Mouse (Mus musculus) adrenal gland, postnatal 10 days (tissue): ENCODE data around the gene Syt8. TPM values are rescaled to one million over a fixed set of nuclear protein-coding genes. Genes with fewer than 3 reads are reported as not detected.

ENCODE experiments used
- DNase-seq: peaks from one replicate; pipeline ENCODE4 v3.0.0; 2021; ENCODE audit warnings: mixed read lengths
- total RNA-seq, 2 experiments: library from RNA; stranded (reverse); gene quantifications; 2 replicates each; pipeline ENCODE4 v1.2.3; 2021

Syt8 gene
- total RNA-seq, 2 experiments from 2014 or later, result not detected

DNA sequence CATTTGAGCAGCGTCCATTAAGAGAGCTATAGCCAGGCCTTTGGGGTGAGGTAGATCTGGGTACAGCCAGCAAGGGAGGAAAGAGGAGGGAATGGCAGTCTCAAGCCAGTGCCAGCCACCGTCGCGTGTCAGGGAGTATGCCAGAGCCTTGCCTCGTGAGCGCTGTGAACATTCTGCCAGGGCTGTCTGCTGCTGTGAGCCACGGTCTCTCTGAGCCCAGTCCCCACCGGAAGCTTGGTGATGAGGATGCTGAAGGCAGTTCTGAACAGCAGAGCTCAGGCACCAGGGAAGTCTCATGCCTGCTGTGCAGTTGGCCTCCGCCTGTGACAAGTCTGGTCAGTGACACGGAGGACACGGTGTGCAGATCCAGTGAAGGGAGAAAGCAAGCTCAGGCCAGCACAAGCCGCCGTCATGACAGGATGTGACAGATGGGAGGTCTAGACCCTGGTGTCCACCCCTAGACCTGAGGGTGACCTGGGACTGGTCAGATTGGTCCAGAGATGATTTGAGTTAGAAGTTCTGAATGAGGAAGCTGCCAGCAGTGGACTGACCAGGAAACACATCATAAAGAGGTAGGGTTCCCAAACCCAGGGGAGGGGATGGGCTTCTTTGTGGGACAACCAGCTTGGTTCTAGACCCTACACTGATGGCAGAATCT lies 42.3 kb downstream of the Syt8 start:
- no peak for DNase-seq

DNA sequence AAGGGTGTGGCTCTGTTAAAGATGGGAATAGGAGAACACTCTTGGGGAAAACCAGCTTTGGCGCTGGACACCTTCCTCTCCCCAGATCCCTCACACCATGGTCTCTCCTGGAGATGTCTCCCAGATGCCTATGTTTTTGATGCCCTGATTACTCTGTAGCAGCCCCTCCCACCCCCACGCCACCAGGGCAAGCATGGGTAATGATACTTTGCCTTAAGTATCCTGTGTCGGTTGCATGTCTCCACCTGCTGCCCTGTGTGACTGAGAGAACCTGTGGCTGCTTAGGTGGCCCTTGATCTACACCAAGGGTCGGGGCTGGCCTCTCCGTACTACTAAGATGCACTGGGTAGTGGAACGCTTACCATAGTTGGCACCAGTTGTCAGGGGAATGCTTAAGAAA lies 43.4 kb downstream of the Syt8 start:
- no peak for DNase-seq

DNA sequence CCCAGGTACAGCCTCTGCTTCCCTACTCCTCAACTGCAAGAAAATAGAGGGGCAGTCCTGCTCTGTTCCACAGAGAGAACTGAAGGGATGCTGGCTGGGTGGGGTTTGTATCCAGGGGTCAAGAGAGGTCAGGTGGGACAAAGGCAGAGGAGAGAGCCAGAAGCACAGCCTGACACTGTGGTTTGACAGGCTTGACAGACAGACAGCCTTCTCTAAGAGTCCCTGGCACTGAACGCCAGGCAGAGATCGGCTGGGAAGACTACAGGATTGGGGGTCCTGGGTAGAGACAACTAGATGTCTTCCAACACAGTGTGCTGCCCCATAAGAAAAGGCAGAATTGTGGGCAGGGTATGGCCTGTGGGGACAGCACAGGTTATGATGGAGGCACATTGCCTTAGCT lies 43.9 kb downstream of the Syt8 start:
- no peak for DNase-seq

DNA sequence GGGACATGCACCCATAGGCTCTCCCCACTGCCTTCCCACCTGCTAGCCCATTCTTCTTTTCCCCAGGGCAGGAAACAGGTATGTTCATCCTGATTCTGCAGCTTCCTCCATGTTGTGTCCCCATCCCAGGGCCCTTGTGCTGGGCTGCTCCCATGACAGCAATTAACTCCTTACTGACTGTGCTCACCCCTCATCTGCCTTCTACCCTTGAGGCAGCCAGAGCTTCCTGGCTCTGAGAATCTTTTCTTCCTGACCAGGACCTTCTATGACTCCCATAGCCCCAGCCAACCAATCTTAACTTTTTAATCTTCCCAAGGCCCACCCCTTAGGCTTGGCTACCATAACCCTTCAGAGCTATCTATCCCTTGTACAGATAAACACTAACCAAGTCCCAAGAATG lies 44.7 kb downstream of the Syt8 start:
- no peak for DNase-seq

DNA sequence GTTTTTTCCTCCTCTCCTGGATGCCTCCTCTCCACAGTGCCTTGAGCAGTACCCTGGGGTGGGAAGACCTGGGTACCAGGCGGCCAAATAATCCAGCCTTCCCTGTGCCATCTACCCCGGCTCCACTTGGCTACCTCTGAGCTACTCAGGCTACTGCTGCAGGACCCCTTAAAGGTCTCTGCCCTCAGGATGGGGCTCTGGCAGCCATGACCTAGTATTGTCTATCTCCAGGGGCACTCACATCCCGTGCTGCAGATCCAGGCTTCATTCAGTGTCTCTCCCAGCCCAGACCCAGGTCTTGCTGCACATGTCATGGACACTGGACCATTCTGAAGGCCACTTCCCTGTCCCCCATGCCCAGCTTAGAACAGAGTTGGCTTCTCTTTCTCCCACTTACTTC lies 45.2 kb downstream of the Syt8 start:
- DNase-seq, result no peak

DNA sequence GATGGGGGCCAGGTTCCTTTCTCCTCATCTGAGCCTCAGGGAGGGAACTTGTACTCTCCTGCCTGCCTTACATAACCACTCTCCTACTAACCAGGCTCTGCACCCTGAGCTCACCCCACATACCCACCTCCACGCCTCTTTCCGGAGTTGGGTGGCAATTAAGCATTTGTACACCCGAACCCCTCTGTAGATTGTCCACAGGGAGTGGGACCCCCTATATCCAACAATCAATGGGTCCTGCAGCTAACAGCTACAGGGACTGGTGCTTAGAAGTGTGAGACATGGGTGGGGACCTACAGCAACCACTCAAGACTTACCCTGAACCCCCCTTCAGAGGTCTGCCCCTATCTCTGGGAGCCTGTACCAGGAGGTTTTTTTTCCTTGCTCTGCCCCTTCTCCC lies 46.0 kb downstream of the Syt8 start:
- DNase-seq, result no peak

DNA sequence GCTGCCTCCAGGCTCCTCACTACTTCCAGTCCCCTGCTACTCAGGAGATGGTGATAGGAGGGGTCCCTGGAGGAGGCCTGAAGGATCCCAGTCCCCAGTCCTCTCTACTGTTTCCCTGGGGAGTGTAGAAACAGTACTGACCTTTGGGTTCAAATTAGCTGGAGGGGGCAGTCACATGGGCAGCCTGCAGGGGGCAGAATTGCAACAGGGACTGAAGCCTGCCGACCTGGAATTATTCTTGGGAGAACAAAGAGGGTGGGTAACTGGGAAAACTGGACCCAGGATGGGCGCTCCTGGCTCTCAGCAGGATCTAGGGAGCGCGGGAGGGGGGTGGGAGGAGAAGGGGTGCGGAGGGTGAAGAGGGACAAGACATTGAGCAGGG lies 46.5 kb downstream of the Syt8 start:
- peak; percentile 72 for DNase-seq

DNA sequence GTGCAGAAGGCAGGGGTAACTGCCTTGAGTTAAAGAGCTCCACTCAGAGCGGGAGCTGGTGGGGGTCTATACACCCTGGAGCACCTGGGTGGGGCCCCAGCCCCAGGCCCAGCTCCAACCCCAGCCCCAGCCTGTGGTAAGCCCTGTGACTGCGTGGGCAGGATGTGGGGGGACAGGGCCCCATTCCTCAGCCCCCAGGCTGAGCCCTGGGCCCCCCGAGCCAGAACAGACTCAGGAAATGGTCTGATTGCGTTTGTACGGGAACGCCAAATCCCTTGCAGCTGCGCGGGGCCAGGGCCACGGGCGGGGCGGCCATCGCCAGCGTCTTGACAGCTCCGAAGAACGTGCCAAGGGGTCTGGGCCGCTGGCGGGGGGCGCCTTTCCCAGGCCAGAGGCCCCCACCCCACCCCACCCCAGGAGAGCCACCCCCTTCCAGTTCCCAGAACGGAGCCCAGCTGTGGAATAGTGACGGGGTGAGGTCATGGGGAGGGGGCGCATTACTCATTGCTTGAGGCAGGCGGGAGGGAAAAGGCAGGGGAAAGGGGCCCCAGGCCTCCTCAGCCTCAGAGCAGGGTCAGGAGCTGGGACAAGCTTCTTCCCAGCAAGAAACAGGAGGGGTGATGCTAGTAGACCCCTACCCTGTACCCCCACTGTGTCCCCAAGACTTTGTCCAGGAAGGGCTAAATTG lies 47.1 kb downstream of the Syt8 start:
- peak; percentile 48 for DNase-seq

DNA sequence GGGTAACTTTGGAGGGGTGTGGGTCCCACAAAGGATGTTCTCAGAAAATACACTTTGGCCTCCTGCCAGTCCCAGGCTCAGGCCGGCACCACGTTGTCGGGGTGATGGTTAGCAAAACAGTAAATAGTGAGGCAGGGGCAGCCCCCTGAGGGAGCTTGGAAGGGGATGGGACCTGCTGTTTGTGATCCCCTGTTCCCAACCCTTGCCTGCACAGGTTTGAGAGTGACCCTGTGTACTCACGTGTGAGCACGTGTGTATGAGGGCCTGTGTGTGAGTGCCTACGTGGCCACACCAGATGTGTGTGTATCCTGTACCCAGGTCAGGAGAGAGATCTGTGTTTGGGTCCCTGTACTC lies 47.6 kb downstream of the Syt8 start:
- no peak for DNase-seq

DNA sequence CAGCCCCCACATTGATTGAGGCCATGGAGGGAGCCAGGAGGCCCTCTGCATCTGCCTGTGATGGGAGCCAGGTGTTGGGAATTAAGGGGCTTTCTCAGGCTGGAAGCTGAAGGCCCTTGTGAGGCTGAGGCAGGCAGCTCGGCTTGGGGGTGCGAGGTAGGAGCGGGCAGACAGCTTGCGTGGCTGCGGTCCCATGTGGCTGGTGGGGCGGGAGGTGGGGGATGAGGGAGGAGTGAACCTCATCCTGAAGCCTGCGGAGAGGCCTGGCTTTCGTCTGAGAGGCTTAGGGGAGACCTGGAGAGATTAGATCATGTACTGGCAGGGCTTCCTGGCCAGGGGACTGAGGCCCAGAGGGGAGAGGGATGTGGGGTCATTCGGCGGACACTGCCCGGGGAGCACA lies 48.5 kb downstream of the Syt8 start:
- DNase-seq, result no peak

DNA sequence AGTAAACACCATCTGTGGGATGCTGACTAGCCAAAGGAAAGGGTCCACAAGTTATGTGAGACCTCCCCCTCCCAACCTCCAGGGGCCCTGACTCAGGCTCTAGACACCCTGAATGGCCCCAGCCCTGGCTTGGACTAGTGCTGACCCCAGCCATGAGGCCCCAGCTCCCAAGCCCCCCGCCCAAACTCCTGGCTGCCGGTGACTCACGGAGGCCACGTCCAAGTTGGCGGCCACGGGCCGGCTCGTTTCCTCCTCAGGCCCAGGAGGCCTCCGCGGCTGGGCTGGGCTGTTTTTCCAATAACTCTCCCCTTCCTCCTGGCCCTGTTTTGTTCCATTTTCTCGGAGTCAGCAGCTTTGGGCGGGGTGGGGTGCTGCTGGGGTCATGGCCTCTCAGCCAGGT lies 50.1 kb downstream of the Syt8 start:
- peak; percentile 34 for DNase-seq

DNA sequence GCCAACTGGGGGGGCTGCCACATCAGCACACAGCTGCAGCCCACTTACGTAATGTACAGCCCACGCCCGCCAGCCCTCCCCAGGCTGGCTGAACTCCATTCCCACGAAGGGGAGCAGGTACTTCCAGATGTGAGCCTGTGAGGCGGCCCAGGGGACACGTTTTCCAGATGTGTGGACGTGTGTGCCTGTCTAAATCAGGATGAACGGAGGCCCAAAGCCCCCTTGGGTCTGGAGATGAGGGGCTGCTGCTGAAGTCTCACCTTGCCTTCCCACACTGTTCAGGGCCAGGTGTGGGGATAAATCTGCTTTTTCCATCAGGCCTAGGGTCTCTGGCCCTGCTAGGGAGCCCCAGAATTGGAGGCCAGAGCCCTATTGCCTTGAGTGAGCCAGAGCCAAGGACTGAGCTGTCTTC lies 52.1 kb downstream of the Syt8 start:
- DNase-seq, result no peak

DNA sequence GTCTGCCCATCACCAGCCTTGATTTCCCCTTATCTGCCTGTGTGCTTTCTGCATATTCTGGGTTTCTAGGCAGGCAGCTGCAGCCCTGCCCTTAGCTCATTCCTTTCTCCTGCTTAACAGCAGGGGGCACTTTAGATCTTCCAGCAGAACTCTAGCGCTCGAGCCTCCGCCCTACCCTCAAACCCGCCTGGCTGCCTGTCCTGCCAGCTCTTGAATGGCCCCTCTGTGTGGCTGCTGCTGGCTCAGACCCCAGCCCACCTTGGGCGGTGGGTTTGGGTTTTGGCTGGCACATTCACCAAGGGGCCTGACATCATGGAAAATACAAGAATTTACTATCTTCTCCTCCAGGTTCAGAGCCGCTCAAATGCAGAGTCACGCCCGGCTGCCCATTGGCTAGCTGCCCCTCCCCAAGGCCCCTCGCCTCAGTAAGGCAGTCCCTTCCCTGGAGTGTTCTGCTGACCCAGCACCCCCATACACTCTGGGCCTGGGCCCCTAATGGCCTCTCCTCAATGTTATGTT lies 52.8 kb downstream of the Syt8 start:
- DNase-seq, result peak; percentile 56

DNA sequence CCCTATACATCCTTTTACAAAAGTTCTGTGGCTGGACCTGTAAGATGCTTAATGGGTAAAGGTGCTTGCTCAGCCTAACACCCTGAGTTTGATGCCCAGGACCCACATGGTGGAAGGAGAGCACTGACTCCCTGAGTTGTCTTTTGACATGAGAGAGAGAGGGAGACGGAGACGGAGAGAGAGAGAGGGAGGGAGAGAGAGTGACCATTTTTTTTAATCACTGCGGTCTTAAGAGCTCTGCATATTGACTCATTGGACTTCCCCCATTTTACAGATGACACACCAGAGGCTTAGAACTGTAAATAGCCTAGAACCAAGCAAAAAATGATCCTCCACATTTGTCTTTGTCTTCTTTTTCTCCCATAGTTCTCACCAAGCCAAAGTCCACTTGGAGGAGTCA lies 53.4 kb downstream of the Syt8 start:
- no peak for DNase-seq

Other genes starting within 250 kb of the Syt8 start
- not detected for gene Gm10153, start 244.5 kb upstream of the Syt8 start, total RNA-seq
- gene Krtap5-3, start 233.5 kb upstream of the Syt8 start, total RNA-seq, result not detected
- gene Gm7579, start 223.0 kb upstream of the Syt8 start, total RNA-seq, result not detected
- gene Krtap5-5, start 204.9 kb upstream of the Syt8 start, total RNA-seq, result not detected
- not detected for gene Gm40460, start 193.8 kb upstream of the Syt8 start, total RNA-seq
- not detected for gene Gm2431, start 176.5 kb upstream of the Syt8 start, total RNA-seq
- not detected for gene Gm4559, start 160.5 kb upstream of the Syt8 start, total RNA-seq
- gene Krtap5-1, start 137.7 kb upstream of the Syt8 start, total RNA-seq, result not detected
- not detected for gene Krtap5-4, start 131.3 kb upstream of the Syt8 start, total RNA-seq
- gene Ifitm10, start 61.1 kb upstream of the Syt8 start, total RNA-seq, result 1 to 10 TPM; 3.5 to 3.6 TPM
- 1 to 10 TPM in 1 of 2 experiments, under 1 TPM in 1; 0.73 to 3.7 TPM for gene Gm49369, start 52.2 kb upstream of the Syt8 start, total RNA-seq
- 100 to 1,000 TPM; 603 to 610 TPM for gene Ctsd, start 46.8 kb upstream of the Syt8 start, total RNA-seq
- gene Tnni2, start 7.0 kb downstream of the Syt8 start, total RNA-seq, result 100 to 1,000 TPM; 196 to 793 TPM
- 10 to 100 TPM; 26.7 to 39.3 TPM for gene Lsp1, start 26.0 kb downstream of the Syt8 start, total RNA-seq
- 1,000 to 10,000 TPM in 1 of 2 experiments, 100 to 1,000 TPM in 1; 272 to 1,179 TPM for gene Tnnt3, start 64.0 kb downstream of the Syt8 start, total RNA-seq
- 10 to 100 TPM in 1 of 2 experiments, 1 to 10 TPM in 1; 5.1 to 15.8 TPM for gene Mrpl23, start 97.8 kb downstream of the Syt8 start, total RNA-seq
- 1,000 to 10,000 TPM; 1,376 to 1,421 TPM for gene Igf2, start 232.0 kb downstream of the Syt8 start, total RNA-seq
- gene Gm49394, start 235.1 kb downstream of the Syt8 start, total RNA-seq, result under 1 TPM in 1 of 2 experiments, not detected in 1; 0.09 TPM